In genomic region chr3:41113186-41113585, GRCm38 (mm10) we compare ENCODE assay signal across 26 mouse cellular contexts. TPM values are rescaled to one million over a fixed set of nuclear protein-coding genes. Genes with fewer than 3 reads are reported as not detected.
DNase-seq lines count a peak whose midpoint lies in the region; ATAC-seq and TF ChIP-seq lines count a peak whose summit lies in the region.
"Had no signal": no experiment of that assay in that cellular context is flagged by ENCODE, and none has a peak within 500 bp of the region (broad histone marks: within the 10 kb centered on the region; RNA-seq: fewer than 3 reads in every experiment).

No protein-coding gene starts in this region.

- no peaks in the 10 kb centered on the region for H3K27me3 ChIP-seq in embryonic facial prominence, embryonic 14.5 days (replicated peaks; ENCODE audit: control insufficient read depth, insufficient read depth, low read length)
- H3K27me3 ChIP-seq in embryonic facial prominence, embryonic 10.5 days (replicated peaks; ENCODE audit: low read depth, poor library complexity, severe bottlenecking), result no peaks in the 10 kb centered on the region
- H3K27me3 ChIP-seq: embryonic facial prominence, embryonic 12.5 days; forebrain, embryonic 13.5 days; heart, embryonic 15.5 days; hindbrain, embryonic 13.5 days had no signal

- H3K9me3 ChIP-seq in embryonic facial prominence, embryonic 14.5 days (ENCODE audit: control insufficient read depth, low read length), result no peaks in the 10 kb centered on the region
- H3K9me3 ChIP-seq in embryonic facial prominence, embryonic 10.5 days, result no peaks in the 10 kb centered on the region
- H3K9me3 ChIP-seq: embryonic facial prominence, embryonic 12.5 days; forebrain, embryonic 13.5 days; G1E; heart, embryonic 15.5 days; hindbrain, embryonic 13.5 days had no signal

- no peak overlapping the region for H3K9ac ChIP-seq in embryonic facial prominence, embryonic 14.5 days (ENCODE audit: low read depth, low read length)
- H3K9ac ChIP-seq: embryonic facial prominence, embryonic 12.5 days; forebrain, embryonic 13.5 days; forebrain, postnatal 0 days; heart, embryonic 15.5 days; hindbrain, embryonic 13.5 days had no signal

- ATAC-seq in embryonic facial prominence, embryonic 14.5 days (ENCODE audit: low read depth), result no peak
- ATAC-seq: CD4-positive, CD25-positive, alpha-beta regulatory T cell, adult 4 months; forebrain, embryonic 13.5 days; forebrain, postnatal 0 days; hindbrain, postnatal 0 days had no signal

- H3K4me1 ChIP-seq in embryonic facial prominence, embryonic 14.5 days (ENCODE audit: control insufficient read depth, insufficient read depth, low read length), result no peaks in the 10 kb centered on the region
- H3K4me1 ChIP-seq in embryonic facial prominence, embryonic 10.5 days, result peaks cover 1% of the 10 kb centered on the region
- H3K4me1 ChIP-seq: embryonic facial prominence, embryonic 12.5 days; forebrain, embryonic 13.5 days had no signal

- intact Hi-C loops in left cerebral cortex, postnatal 36 days (cut with DNase I), result no loop called here
- intact Hi-C loops in left cerebral cortex, adult 2 months (cut with DNase I), result no loop called here

- 85% methylated on average over 5 of the region's 5 CpGs for WGBS in embryonic facial prominence, embryonic 14.5 days
- 85% methylated on average over 5 of the region's 5 CpGs for WGBS in embryonic facial prominence, embryonic 10.5 days

- H3K27ac ChIP-seq in embryonic facial prominence, embryonic 14.5 days (replicated peaks; ENCODE audit: low read depth, low read length), result no peak overlapping the region
- no peak overlapping the region for H3K27ac ChIP-seq in embryonic facial prominence, embryonic 10.5 days (replicated peaks)
- H3K27ac ChIP-seq in left cerebral cortex, adult 2 months, result no peak overlapping the region
- H3K27ac ChIP-seq: embryonic facial prominence, embryonic 12.5 days; forebrain, embryonic 13.5 days; heart, adult 2 months; heart, embryonic 15.5 days; hindbrain, embryonic 13.5 days; hindbrain, postnatal 0 days had no signal

- peak; percentile 16 for DNase-seq in embryonic facial prominence, embryonic 14.5 days (ENCODE audit: low spot score)
- no peak for DNase-seq in embryonic facial prominence, embryonic 10.5 days (ENCODE audit: low spot score)
- DNase-seq in left cerebral cortex, postnatal 36 days (ENCODE audit: low spot score in 2 of 2), result peak; percentile 9 to 13
- DNase-seq in left cerebral cortex, adult 2 months (ENCODE audit: extremely low spot score in 1 of 2, low spot score in 2 of 2), result no peak
- DNase-seq in right cerebral cortex, postnatal 36 days (ENCODE audit: low spot score in 2 of 2), result peak; percentile 11 to 42
- DNase-seq in right cerebral cortex, postnatal 4 days, result no peak
- no peak for DNase-seq in kidney, adult 9 months
- DNase-seq: adrenal gland, adult 8-10 months; adrenal gland, postnatal 36 days; B cell, adult 2 months; cerebellum, adult 11 months; cerebellum, adult 8-10 months; cerebellum, postnatal 14 days; embryo, embryonic 11 days; forebrain, postnatal 0 days; gastrocnemius, postnatal 14 days; heart, adult 2 months; heart, postnatal 14 days had no signal

- no peak overlapping the region for H3K4me3 ChIP-seq in embryonic facial prominence, embryonic 14.5 days (ENCODE audit: low read depth, low read length)
- no peak overlapping the region for H3K4me3 ChIP-seq in embryonic facial prominence, embryonic 10.5 days
- H3K4me3 ChIP-seq in left cerebral cortex, adult 2 months, result no peak overlapping the region
- H3K4me3 ChIP-seq: embryonic facial prominence, embryonic 12.5 days; forebrain, embryonic 13.5 days; heart, adult 2 months; heart, embryonic 15.5 days; hindbrain, embryonic 13.5 days had no signal

- TF ChIP-seq CTCF in left cerebral cortex, adult 2 months (IDR thresholded peaks at IDR 0.05), result no peak

- H3K36me3 ChIP-seq in embryonic facial prominence, embryonic 14.5 days (ENCODE audit: control insufficient read depth, insufficient read depth, low read length), result no peaks in the 10 kb centered on the region
- H3K36me3 ChIP-seq in embryonic facial prominence, embryonic 10.5 days (replicated peaks), result no peaks in the 10 kb centered on the region
- H3K36me3 ChIP-seq: embryonic facial prominence, embryonic 12.5 days; G1E; heart, embryonic 15.5 days; hindbrain, embryonic 13.5 days had no signal

- no peak overlapping the region for H3K4me2 ChIP-seq in embryonic facial prominence, embryonic 14.5 days (ENCODE audit: low read depth, low read length)
- H3K4me2 ChIP-seq: embryonic facial prominence, embryonic 12.5 days; forebrain, embryonic 13.5 days; heart, embryonic 11.5 days; heart, embryonic 15.5 days; hindbrain, embryonic 13.5 days had no signal

RNA-seq across cellular contexts. Expression of gene Pgrmc2, which starts 30.3 kb away (rescaled TPM):
- 32.5 and 33.7 TPM in 2 replicates for polyA plus RNA-seq in embryonic facial prominence, embryonic 14.5 days (2014; fragmentation: Nextera tagmentation; extraction: Ambion mirVana)
- polyA plus RNA-seq in embryonic facial prominence, embryonic 10.5 days (2016; fragmentation: Nextera tagmentation; extraction: Ambion mirVana), result 29.5 and 31.7 TPM in 2 replicates
- 10 to 100 TPM; 59.3 to 59.9 TPM for total RNA-seq in left cerebral cortex, postnatal 36 days (2021)
- 10 to 100 TPM; 58.1 to 58.5 TPM for total RNA-seq in left cerebral cortex, adult 2 months (2021)

Comparison
In these comparisons a context has a peak if more than half of its experiments do, and no peak if none do; other contexts are left out.
1. DNase-seq: peak in embryonic facial prominence, embryonic 14.5 days (single experiment), left cerebral cortex, postnatal 36 days (2 of 2) and right cerebral cortex, postnatal 36 days (2 of 2); none in embryonic facial prominence, embryonic 10.5 days (single experiment), left cerebral cortex, adult 2 months (0 of 2), right cerebral cortex, postnatal 4 days (single experiment) and kidney, adult 9 months (single experiment).